Mouse (Mus musculus): ENCODE results near the gene Nr2e1.

Gene Nr2e1

GRCm38 (mm10) chr10:42587961-42588750 is 4.7 kb upstream of the Nr2e1 start:
- DNase-seq (ENCODE audit: low read depth, low spot score) = no peak

- no peak for DNase-seq (ENCODE audit: low read depth, low spot score)
These were observed 2.3 kb upstream of the Nr2e1 start for GRCm38 (mm10) chr10:42585596-42586305.

- DNase-seq (ENCODE audit: low read depth, low spot score) = no peak
These were observed 1.7 kb upstream of the Nr2e1 start for GRCm38 (mm10) chr10:42585156-42585555.

DNA sequence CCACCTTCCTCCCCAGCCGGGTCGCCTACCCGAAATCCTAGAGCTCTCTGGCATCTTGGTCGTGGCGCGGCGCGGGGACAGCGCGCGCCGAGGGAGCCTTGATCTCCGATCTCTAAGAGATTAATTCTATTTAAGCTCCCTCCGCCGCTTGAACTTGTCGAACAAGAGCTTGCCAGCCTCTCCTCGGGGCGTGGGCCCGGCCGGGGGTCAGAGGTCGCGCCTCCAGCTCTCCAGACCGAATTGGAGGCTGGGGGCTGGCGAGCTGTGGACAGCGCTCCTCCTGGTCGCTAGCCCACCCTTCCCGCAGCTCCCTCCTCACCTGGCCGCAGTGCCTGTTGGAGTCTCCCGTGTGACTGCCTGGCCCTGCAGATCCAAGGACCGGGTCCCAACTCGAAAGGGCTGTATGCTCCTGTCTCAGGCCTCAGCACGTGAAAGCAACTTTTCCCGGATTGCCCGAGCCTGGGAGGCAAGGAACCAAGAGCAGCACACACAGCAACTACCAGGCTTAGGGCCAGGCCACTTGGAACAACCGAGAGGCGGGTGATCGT is 1.1 kb upstream of the Nr2e1 start:
- no peak for DNase-seq (ENCODE audit: low read depth, low spot score)

GRCm38 (mm10) chr10:42583902-42584435 is 537 bp upstream of the Nr2e1 start:
- DNase-seq (ENCODE audit: low read depth, low spot score) = no peak

GRCm38 (mm10) chr10:42582566-42583110 is 794 bp downstream of the Nr2e1 start:
- DNase-seq (ENCODE audit: low read depth, low spot score) = no peak

DNA sequence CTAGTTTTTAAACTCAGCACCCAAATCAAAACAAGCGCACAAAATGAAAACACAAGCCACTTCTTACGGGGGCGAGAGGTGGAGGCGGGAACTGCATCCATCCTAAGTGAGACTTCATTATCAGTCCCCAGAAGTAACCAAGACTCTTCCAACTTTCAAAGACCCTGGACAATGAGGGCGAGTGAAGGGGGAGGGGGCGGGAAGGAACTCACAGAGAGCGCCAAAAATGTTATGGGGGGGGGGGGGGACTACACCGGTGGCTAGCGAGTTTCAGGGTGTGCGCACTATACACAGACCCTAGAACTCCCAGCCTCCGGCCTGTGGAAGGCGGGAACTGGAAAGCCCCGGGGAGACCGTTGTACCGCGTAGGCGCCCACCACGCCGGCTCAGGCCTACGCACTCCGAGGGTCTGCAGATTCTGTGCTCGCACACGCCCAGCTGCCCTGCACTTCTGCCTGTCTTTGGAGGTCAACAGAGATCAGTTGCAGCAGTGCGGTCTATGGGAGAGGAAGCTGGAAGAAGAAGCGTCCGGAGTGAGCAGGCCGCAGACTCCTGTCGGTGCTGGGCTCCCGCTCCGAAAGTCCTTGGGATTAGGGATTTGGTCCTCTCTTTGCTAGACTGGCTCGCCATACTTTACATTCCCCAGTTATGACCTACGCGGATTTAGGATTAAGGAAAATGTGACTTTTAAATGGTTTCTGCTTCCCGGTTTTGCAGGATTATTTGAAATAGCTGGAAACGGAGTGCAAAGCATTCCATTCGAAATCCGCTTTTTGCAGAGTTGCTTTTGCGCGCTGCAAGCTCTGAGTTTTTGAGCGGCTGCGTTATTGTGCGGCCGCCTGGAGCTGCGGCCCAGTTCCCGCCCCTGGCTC is 1.5 kb downstream of the Nr2e1 start:
- no peak for DNase-seq (ENCODE audit: low read depth, low spot score)

- no peak for DNase-seq (ENCODE audit: low read depth, low spot score)
These were observed 2.5 kb downstream of the Nr2e1 start for GRCm38 (mm10) chr10:42580951-42581277.

GRCm38 (mm10) chr10:42580131-42580950 is 3.1 kb downstream of the Nr2e1 start:
- DNase-seq (ENCODE audit: low read depth, low spot score) = no peak

- DNase-seq (ENCODE audit: low read depth, low spot score) = no peak
These were observed 3.8 kb downstream of the Nr2e1 start for GRCm38 (mm10) chr10:42579475-42580130.

- no peak for DNase-seq (ENCODE audit: low read depth, low spot score)
These were observed 4.5 kb downstream of the Nr2e1 start for GRCm38 (mm10) chr10:42578698-42579474.

DNA sequence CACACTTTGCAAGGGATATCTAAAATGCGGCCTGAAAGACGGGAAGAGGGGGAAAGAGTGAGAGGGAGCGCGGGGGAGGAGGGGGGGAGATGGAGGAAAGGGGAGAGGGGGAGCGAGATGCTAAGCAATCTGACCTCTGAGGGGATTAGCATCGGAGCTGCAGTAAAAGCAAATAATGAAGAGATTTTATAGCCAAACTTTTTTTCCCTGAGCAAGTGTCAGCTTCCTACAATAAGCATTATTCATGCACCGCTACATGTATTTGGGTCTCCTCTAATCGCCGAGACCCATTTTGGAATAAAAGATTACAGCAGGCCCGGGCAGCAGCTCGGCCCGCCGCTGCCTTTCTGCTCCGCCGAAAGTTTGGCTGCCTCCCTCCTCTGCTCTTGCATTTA is 5.2 kb downstream of the Nr2e1 start:
- DNase-seq (ENCODE audit: low read depth, low spot score) = no peak

- DNase-seq (ENCODE audit: low read depth, low spot score) = no peak
These were observed 5.7 kb downstream of the Nr2e1 start for GRCm38 (mm10) chr10:42577525-42578280.

DNA sequence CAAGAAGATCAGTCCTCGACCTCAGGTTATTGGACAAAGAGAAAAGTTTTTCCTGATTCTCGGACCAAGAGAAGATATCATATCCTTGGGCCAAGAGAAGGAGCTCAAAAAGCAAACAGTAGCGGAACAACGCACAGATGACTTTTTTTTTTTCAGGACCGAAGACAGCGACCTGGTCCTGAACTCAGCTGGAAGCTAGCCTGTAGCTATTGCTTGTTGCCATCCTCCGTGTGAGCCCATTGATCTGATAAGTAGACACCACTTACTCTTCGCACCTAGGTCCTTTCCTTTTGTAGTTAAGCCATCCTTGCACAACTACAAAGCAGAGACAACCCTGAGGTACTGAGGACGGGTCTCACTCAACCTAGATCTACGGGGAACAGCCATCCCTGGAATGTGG is 8.8 kb downstream of the Nr2e1 start:
- DNase-seq (ENCODE audit: low read depth, low spot score) = no peak

- no peak for DNase-seq (ENCODE audit: low read depth, low spot score)
These were observed 10.5 kb downstream of the Nr2e1 start for GRCm38 (mm10) chr10:42572971-42573370.

DNA sequence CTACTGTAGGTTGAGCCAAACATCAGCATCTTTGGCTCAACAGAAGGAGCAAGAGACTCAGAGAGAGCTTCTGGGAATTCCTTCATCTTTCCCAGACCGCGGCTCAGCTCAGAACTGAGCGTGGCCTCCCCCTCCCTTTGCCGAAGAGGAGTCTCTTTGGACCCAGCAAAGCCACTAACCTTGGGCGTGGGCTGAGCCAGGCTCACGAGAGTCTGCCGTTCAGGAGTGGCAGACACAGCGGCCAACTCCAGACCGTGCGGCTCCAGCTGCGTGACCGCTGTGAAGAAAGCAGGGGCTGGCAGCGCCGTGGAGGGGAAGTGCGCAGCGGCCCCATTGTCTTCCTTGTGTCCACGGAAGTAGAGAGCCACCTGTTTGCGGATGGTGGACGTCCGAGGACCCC is 10.9 kb downstream of the Nr2e1 start:
- DNase-seq (ENCODE audit: low read depth, low spot score) = no peak

DNA sequence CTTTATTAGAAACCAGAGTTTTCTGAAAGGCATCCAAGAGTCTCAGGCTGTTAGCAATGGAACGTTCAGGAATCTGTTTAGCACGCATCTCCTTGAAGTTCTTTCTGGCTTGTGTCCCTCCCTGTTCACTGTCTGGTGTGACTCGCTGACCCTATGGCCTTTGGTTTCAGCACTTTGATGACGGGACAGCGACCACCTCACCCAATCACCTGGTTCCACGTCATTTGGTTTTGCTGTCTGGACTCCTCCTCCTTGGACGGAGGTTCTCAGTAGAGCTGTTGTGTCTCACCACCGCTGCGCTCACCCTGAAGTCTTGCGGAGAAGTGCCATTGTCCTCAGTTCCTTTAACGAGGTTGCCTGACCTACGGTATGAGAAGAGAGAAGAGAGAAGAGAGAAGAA is 21.2 kb downstream of the Nr2e1 start:
- no peak for DNase-seq (ENCODE audit: low read depth, low spot score)

- no peak for DNase-seq (ENCODE audit: low read depth, low spot score)
These were observed 23.7 kb downstream of the Nr2e1 start for GRCm38 (mm10) chr10:42559581-42560200.

Measured in retina, postnatal 7 days (tissue).